Mouse (Mus musculus) testis, adult 2 months (tissue): ENCODE measurements around the gene Dntt.

Experiments
- CTCF ChIP-seq: fragments of 200-500 bp; IDR thresholded peaks from 2 replicates; pipeline ENCODE4 v1.5.1; 2012; ENCODE audit warnings: low read depth, mild to moderate bottlenecking, inconsistent platforms, low read length, moderate library complexity; ENCODE audit not compliant: control insufficient read depth, insufficient read depth, insufficient replicate concordance
- POLR2A ChIP-seq: fragments of 200-500 bp; IDR thresholded peaks from 2 replicates; pipeline ENCODE4 v1.6.1; 2012; ENCODE audit warnings: low read depth, mild to moderate bottlenecking, inconsistent platforms, low read length, moderate library complexity; ENCODE audit not compliant: control insufficient read depth

GRCm38 (mm10) chr19:41007326-41007725, 21.7 kb upstream of the Dntt start:
- no peak for TF ChIP-seq CTCF
- TF ChIP-seq POLR2A = no peak
